Mouse (Mus musculus): ENCODE measurements at regions not wholly inside any gene's neighbourhood (a gene's known extent, or its start where the extent isn't known, plus 50 kb on each side); places are given as distances from the start of the nearest gene placed in this dataset.

- no peak for DNase-seq (ENCODE audit: low spot score in 2 of 2)
Observed at GRCm38 (mm10) chr14:47857731-47858556, 209.7 kb downstream of the Ktn1 start.

GRCm38 (mm10) chr14:47862556-47862955 lies 214.3 kb downstream of the Ktn1 start:
- no peak for DNase-seq (ENCODE audit: low spot score in 2 of 2)

GRCm38 (mm10) chr14:47863067-47863466 lies 214.8 kb downstream of the Ktn1 start:
- DNase-seq (ENCODE audit: low spot score in 2 of 2): no peak

GRCm38 (mm10) chr14:47863701-47864100 lies 215.5 kb downstream of the Ktn1 start:
- no peak for DNase-seq (ENCODE audit: low spot score in 2 of 2)

- no peak for DNase-seq (ENCODE audit: low spot score in 2 of 2)
Observed at GRCm38 (mm10) chr14:47867017-47867416, 218.8 kb downstream of the Ktn1 start.

GRCm38 (mm10) chr14:47868258-47868780 lies 220.1 kb downstream of the Ktn1 start:
- no peak for DNase-seq (ENCODE audit: low spot score in 2 of 2)

GRCm38 (mm10) chr14:47876585-47876984 lies 228.3 kb downstream of the Ktn1 start:
- DNase-seq (ENCODE audit: low spot score in 2 of 2): no peak

- no peak for DNase-seq (ENCODE audit: low spot score in 2 of 2)
Observed at GRCm38 (mm10) chr14:47877167-47877566, 228.9 kb downstream of the Ktn1 start.

GRCm38 (mm10) chr14:47877771-47878443 lies 229.7 kb downstream of the Ktn1 start:
- no peak for DNase-seq (ENCODE audit: low spot score in 2 of 2)

- no peak for DNase-seq (ENCODE audit: low spot score in 2 of 2)
Observed at GRCm38 (mm10) chr14:47885326-47885725, 235.3 kb upstream of the Peli2 start.

- DNase-seq (ENCODE audit: low spot score in 2 of 2): no peak
Observed at GRCm38 (mm10) chr14:47890251-47891198, 230.1 kb upstream of the Peli2 start.

GRCm38 (mm10) chr14:47896581-47896980 lies 224.0 kb upstream of the Peli2 start:
- DNase-seq (ENCODE audit: low spot score in 2 of 2): no peak

- DNase-seq (ENCODE audit: low spot score in 2 of 2): no peak
Observed at GRCm38 (mm10) chr14:47897907-47898530, 222.6 kb upstream of the Peli2 start.

- no peak for DNase-seq (ENCODE audit: low spot score in 2 of 2)
Observed at GRCm38 (mm10) chr14:47898605-47899004, 222.0 kb upstream of the Peli2 start.

- no peak for DNase-seq (ENCODE audit: low spot score in 2 of 2)
Observed at GRCm38 (mm10) chr14:47905334-47905733, 215.3 kb upstream of the Peli2 start.

GRCm38 (mm10) chr14:47909129-47909528 lies 211.5 kb upstream of the Peli2 start:
- DNase-seq (ENCODE audit: low spot score in 2 of 2): no peak

- DNase-seq (ENCODE audit: low spot score in 2 of 2): no peak
Observed at GRCm38 (mm10) chr14:47910741-47911295, 209.8 kb upstream of the Peli2 start.

- no peak for DNase-seq (ENCODE audit: low spot score in 2 of 2)
Observed at GRCm38 (mm10) chr14:47911546-47912545, 208.8 kb upstream of the Peli2 start.

GRCm38 (mm10) chr14:47915621-47916020 lies 205.0 kb upstream of the Peli2 start:
- no peak for DNase-seq (ENCODE audit: low spot score in 2 of 2)
